ENCODE assay signal across 8 mouse cellular contexts in genomic region chr17:78936466-78937228, GRCm38 (mm10). TPM values are rescaled to one million over a fixed set of nuclear protein-coding genes. Genes with fewer than 3 reads are reported as not detected.
A peak's percentile ranks its signal among the peaks of the same experiment; 100 is the strongest.
DNase-seq lines count a peak whose midpoint lies in the region; ATAC-seq and TF ChIP-seq lines count a peak whose summit lies in the region.

TSS of gene Cebpz (minus strand) at chr17:78937066.
TSS of gene Ndufaf7 (plus strand) at chr17:78937136.

- H3K4me2 ChIP-seq in embryonic facial prominence, embryonic 13.5 days, result peak within 1 kb of the TSS; percentile 81
- peak within 1 kb of the TSS; percentile 71 for H3K4me2 ChIP-seq in limb, embryonic 13.5 days (replicated peaks)
- peak within 1 kb of the TSS; percentile 84 for H3K4me2 ChIP-seq in midbrain, embryonic 16.5 days (ENCODE audit: low read length)

- TF ChIP-seq CTCF in heart, adult 2 months (IDR thresholded peaks at IDR 0.05), result no peak

- ATAC-seq in embryonic facial prominence, embryonic 13.5 days (ENCODE audit: insufficient number of reproducible peaks, insufficient read depth, low FRiP score, low TSS enrichment, low read depth), result peak; percentile 96
- peak; percentile 99 for ATAC-seq in limb, embryonic 13.5 days (ENCODE audit: low FRiP score, low read depth)
- ATAC-seq in midbrain, embryonic 16.5 days, result peak; percentile 100

- H3K4me3 ChIP-seq in embryonic facial prominence, embryonic 13.5 days, result peak within 1 kb of the TSS; percentile 93
- peak within 1 kb of the TSS; percentile 88 for H3K4me3 ChIP-seq in heart, adult 2 months
- H3K4me3 ChIP-seq in limb, embryonic 13.5 days, result peak within 1 kb of the TSS; percentile 82
- peak within 1 kb of the TSS; percentile 90 for H3K4me3 ChIP-seq in midbrain, embryonic 16.5 days (ENCODE audit: low read depth, low read length)

- TF ChIP-seq EP300 in heart, adult 2 months (IDR thresholded peaks at IDR 0.05; ENCODE audit: insufficient read depth, low read depth, low read length), result peak; percentile 53; the same call in 1 of the 2 replicates

- H3K4me1 ChIP-seq in embryonic facial prominence, embryonic 13.5 days, result peaks cover 19% of the 10 kb centered on the region
- H3K4me1 ChIP-seq in heart, adult 2 months (ENCODE audit: control insufficient read depth, insufficient read depth, low read length), result peaks cover 5% of the 10 kb centered on the region
- H3K4me1 ChIP-seq in limb, embryonic 13.5 days, result peaks cover 16% of the 10 kb centered on the region
- peaks cover 30% of the 10 kb centered on the region for H3K4me1 ChIP-seq in midbrain, embryonic 16.5 days (ENCODE audit: control insufficient read depth, insufficient read depth, low read length)

- H3K36me3 ChIP-seq in embryonic facial prominence, embryonic 13.5 days, result peaks cover 46% of the 10 kb centered on the region
- peaks cover 13% of the 10 kb centered on the region for H3K36me3 ChIP-seq in heart, adult 2 months (ENCODE audit: control insufficient read depth, insufficient read depth, low read length)
- H3K36me3 ChIP-seq in limb, embryonic 13.5 days, result peaks cover 40% of the 10 kb centered on the region
- H3K36me3 ChIP-seq in midbrain, embryonic 16.5 days (ENCODE audit: control insufficient read depth, insufficient read depth, low read length), result peaks cover 20% of the 10 kb centered on the region

- intact Hi-C loops in heart, adult 2 months (cut with DNase I), result loop anchor here (1.0 to 10.0 kb wide), 4 partner anchors 20 to 202 kb away; partner anchors contain the start of genes Cebpzos, Gpatch11, Heatr5b and Prkd3

- H3K27ac ChIP-seq in embryonic facial prominence, embryonic 13.5 days, result peak within 1 kb of the TSS; percentile 39; the same call in 1 of the 2 replicates
- peak within 1 kb of the TSS; percentile 77 for H3K27ac ChIP-seq in heart, adult 2 months
- H3K27ac ChIP-seq in limb, embryonic 13.5 days, result peak within 1 kb of the TSS; percentile 40; the same call in 1 of the 2 replicates
- H3K27ac ChIP-seq in midbrain, embryonic 16.5 days (ENCODE audit: low read length), result peak within 1 kb of the TSS; percentile 80

- TF ChIP-seq POLR2A in heart, adult 2 months (IDR thresholded peaks at IDR 0.05; ENCODE audit: insufficient read depth, low read depth, low read length), result peak; percentile 91

- under 1% methylated on average over 45 of the region's 45 CpGs for WGBS in embryonic facial prominence, embryonic 13.5 days
- under 1% methylated on average over 45 of the region's 45 CpGs for WGBS in heart, adult 2 months
- WGBS in limb, embryonic 13.5 days, result under 1% methylated on average over 45 of the region's 45 CpGs
- under 1% methylated on average over 45 of the region's 45 CpGs for WGBS in midbrain, embryonic 16.5 days

- DNase-seq in 3134 (ENCODE audit: extremely low read depth, insufficient read length, low spot score), result peak; percentile 97
- DNase-seq in adrenal gland, postnatal 36 days, result peak; percentile 98 to 99
- DNase-seq in heart, adult 2 months, result peak; percentile 97
- peak; percentile 97 to 98 for DNase-seq in kidney, adult 8-10 months
- peak; percentile 92 to 99 for DNase-seq in spleen, postnatal 10 days (ENCODE audit: low spot score in 2 of 2)

- peaks cover 1% of the 10 kb centered on the region; the same call in 1 of the 2 replicates for H3K79me2 ChIP-seq in heart, adult 2 months (replicated peaks; ENCODE audit: control insufficient read depth, insufficient read depth, low read length)

- H3K9me3 ChIP-seq in embryonic facial prominence, embryonic 13.5 days, result no peaks in the 10 kb centered on the region
- H3K9me3 ChIP-seq in limb, embryonic 13.5 days, result no peaks in the 10 kb centered on the region
- H3K9me3 ChIP-seq in midbrain, embryonic 16.5 days (replicated peaks; ENCODE audit: control insufficient read depth, low read length, poor library complexity, severe bottlenecking), result no peaks in the 10 kb centered on the region

- no peaks in the 10 kb centered on the region for H3K27me3 ChIP-seq in embryonic facial prominence, embryonic 13.5 days
- H3K27me3 ChIP-seq in heart, adult 2 months (ENCODE audit: control insufficient read depth, insufficient read depth, low read length), result no peaks in the 10 kb centered on the region
- H3K27me3 ChIP-seq in limb, embryonic 13.5 days, result no peaks in the 10 kb centered on the region
- H3K27me3 ChIP-seq in midbrain, embryonic 16.5 days (ENCODE audit: control insufficient read depth, insufficient read depth, low read depth, low read length), result no peaks in the 10 kb centered on the region

- H3K9ac ChIP-seq in embryonic facial prominence, embryonic 13.5 days, result peak within 1 kb of the TSS; percentile 85
- H3K9ac ChIP-seq in heart, adult 2 months (ENCODE audit: low read depth, low read length), result peak within 1 kb of the TSS; percentile 82
- H3K9ac ChIP-seq in limb, embryonic 13.5 days, result peak within 1 kb of the TSS; percentile 86
- H3K9ac ChIP-seq in midbrain, embryonic 16.5 days (ENCODE audit: low read depth, low read length), result peak within 1 kb of the TSS; percentile 87

RNA-seq across cellular contexts. Expression of gene Cebpz, which starts in this region (rescaled TPM):
- 10 to 100 TPM; 45.6 to 51.1 TPM for total RNA-seq in adrenal gland, postnatal 36 days (2021)
- 75.3 and 78.3 TPM in 2 replicates for polyA plus RNA-seq in embryonic facial prominence, embryonic 13.5 days (2015; fragmentation: Nextera tagmentation; extraction: Ambion mirVana)
- 10 to 100 TPM; 20.1 to 21.4 TPM for total RNA-seq in heart, adult 2 months (2021)
- polyA plus RNA-seq in heart, adult 2 months (2012; rRNA removed), result 3.1 and 7.8 TPM in 2 replicates
- polyA plus RNA-seq in limb, embryonic 13.5 days (2015; fragmentation: Nextera tagmentation; extraction: Ambion mirVana), result 65.5 and 68.1 TPM in 2 replicates
- polyA plus RNA-seq in midbrain, embryonic 16.5 days (2015; fragmentation: Nextera tagmentation; extraction: Ambion mirVana), result 38.0 and 45.8 TPM in 2 replicates

RNA-seq across cellular contexts. Expression of gene Ndufaf7, which starts in this region (rescaled TPM):
- 10 to 100 TPM; 37.0 to 44.1 TPM for total RNA-seq in adrenal gland, postnatal 36 days (2021)
- 60.5 and 65.5 TPM in 2 replicates for polyA plus RNA-seq in embryonic facial prominence, embryonic 13.5 days (2015; fragmentation: Nextera tagmentation; extraction: Ambion mirVana)
- total RNA-seq in heart, adult 2 months (2021), result 10 to 100 TPM; 48.2 to 48.4 TPM
- polyA plus RNA-seq in heart, adult 2 months (2012; rRNA removed), result 12.6 and 29.1 TPM in 2 replicates
- polyA plus RNA-seq in limb, embryonic 13.5 days (2015; fragmentation: Nextera tagmentation; extraction: Ambion mirVana), result 60.0 and 61.6 TPM in 2 replicates
- 66.3 and 68.0 TPM in 2 replicates for polyA plus RNA-seq in midbrain, embryonic 16.5 days (2015; fragmentation: Nextera tagmentation; extraction: Ambion mirVana)

Comparison
In these comparisons a context has a peak if more than half of its experiments do, and no peak if none do; other contexts are left out.
1. Peak in every context shown above with its lines: DNase-seq, ATAC-seq, H3K4me3 ChIP-seq and H3K27ac ChIP-seq.